In the genomic region with DNA sequence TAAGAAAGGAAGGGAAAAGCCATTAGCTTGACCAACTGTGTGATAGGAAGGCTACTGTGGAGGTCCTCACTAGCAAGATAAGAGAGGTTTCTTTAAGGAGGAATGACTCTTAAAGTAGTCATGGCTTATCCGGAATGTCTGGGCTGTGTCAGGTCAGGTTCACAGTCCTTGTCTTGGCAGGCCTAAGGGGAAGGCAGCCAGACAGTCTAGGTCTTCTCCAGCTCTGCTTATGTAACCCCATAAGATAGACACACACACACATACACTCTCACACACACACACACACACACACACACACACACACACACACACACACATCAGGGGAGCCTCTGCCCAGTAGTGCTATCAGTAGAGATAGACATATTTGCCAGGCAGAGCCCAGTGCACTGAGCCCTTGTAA, we compare ENCODE assay signal across 29 mouse cellular contexts.
A peak's percentile ranks its signal among the peaks of the same experiment; 100 is the strongest.
DNase-seq lines count a peak whose midpoint lies in the region; ATAC-seq lines count a peak whose summit lies in the region.
"Had no signal": no experiment of that assay in that cellular context is flagged by ENCODE, and none has a peak within 500 bp of the region (broad histone marks: within the 10 kb centered on the region; RNA-seq: fewer than 3 reads in every experiment).

No protein-coding gene starts in this region.

- ATAC-seq in forebrain, embryonic 11.5 days (replicated peaks; ENCODE audit: low FRiP score), result no peak
- no peak for ATAC-seq in forebrain, embryonic 12.5 days (ENCODE audit: low FRiP score)
- ATAC-seq in megakaryocyte progenitor cell, adult 5-6 weeks (replicated peaks; ENCODE audit: poor library complexity), result no peak
- ATAC-seq: activated CD4-positive, CD25-positive, alpha-beta regulatory T cell, adult 4 months; CD4-positive, CD25-positive, alpha-beta regulatory T cell, adult 4 months; forebrain, embryonic 14.5 days; forebrain, embryonic 16.5 days; Patski had no signal

- no peak overlapping the region for H3K9ac ChIP-seq in forebrain, embryonic 11.5 days (ENCODE audit: low read length)
- H3K9ac ChIP-seq in forebrain, embryonic 12.5 days, result no peak overlapping the region
- H3K9ac ChIP-seq: embryonic facial prominence, embryonic 13.5 days; embryonic facial prominence, embryonic 15.5 days had no signal

- H3K4me3 ChIP-seq in forebrain, embryonic 11.5 days (ENCODE audit: low read depth, low read length), result no peak overlapping the region
- no peak overlapping the region for H3K4me3 ChIP-seq in forebrain, embryonic 12.5 days (replicated peaks)
- no peak overlapping the region for H3K4me3 ChIP-seq in heart, embryonic 10.5 days
- H3K4me3 ChIP-seq: embryonic facial prominence, embryonic 13.5 days; embryonic facial prominence, embryonic 15.5 days; erythroblast, embryonic 14.5 days; forebrain, embryonic 10.5 days had no signal

- peaks cover 6% of the 10 kb centered on the region; the same call in 1 of the 2 replicates for H3K4me1 ChIP-seq in forebrain, embryonic 11.5 days (replicated peaks; ENCODE audit: control insufficient read depth, insufficient read depth, low read length)
- peaks cover 20% of the 10 kb centered on the region for H3K4me1 ChIP-seq in forebrain, embryonic 12.5 days
- peaks cover 35% of the 10 kb centered on the region for H3K4me1 ChIP-seq in heart, embryonic 10.5 days

- no peaks in the 10 kb centered on the region for H3K36me3 ChIP-seq in forebrain, embryonic 11.5 days (ENCODE audit: control insufficient read depth, insufficient read depth, low read length)
- peaks cover 34% of the 10 kb centered on the region for H3K36me3 ChIP-seq in forebrain, embryonic 12.5 days (replicated peaks)
- H3K36me3 ChIP-seq in heart, embryonic 10.5 days, result peaks cover 12% of the 10 kb centered on the region

- H3K27me3 ChIP-seq in forebrain, embryonic 11.5 days (ENCODE audit: control insufficient read depth, insufficient read depth, low read length), result no peaks in the 10 kb centered on the region
- no peaks in the 10 kb centered on the region for H3K27me3 ChIP-seq in forebrain, embryonic 12.5 days
- H3K27me3 ChIP-seq in heart, embryonic 10.5 days (ENCODE audit: insufficient read depth, poor library complexity, severe bottlenecking), result peaks cover 16% of the 10 kb centered on the region; the same call in 1 of the 2 replicates
- H3K27me3 ChIP-seq: CH12.LX; embryonic facial prominence, embryonic 13.5 days; embryonic facial prominence, embryonic 15.5 days; Patski had no signal

- no peak overlapping the region for H3K4me2 ChIP-seq in forebrain, embryonic 11.5 days (ENCODE audit: low read depth, low read length, severe bottlenecking)
- H3K4me2 ChIP-seq in forebrain, embryonic 12.5 days, result no peak overlapping the region
- H3K4me2 ChIP-seq: embryonic facial prominence, embryonic 13.5 days; embryonic facial prominence, embryonic 15.5 days had no signal

- intact Hi-C loops in heart, postnatal 14 days (cut with DNase I), result no loop called here

- H3K9me3 ChIP-seq in forebrain, embryonic 11.5 days (ENCODE audit: control insufficient read depth, low read length), result no peaks in the 10 kb centered on the region
- no peaks in the 10 kb centered on the region for H3K9me3 ChIP-seq in forebrain, embryonic 12.5 days
- no peaks in the 10 kb centered on the region for H3K9me3 ChIP-seq in heart, embryonic 10.5 days
- H3K9me3 ChIP-seq: embryonic facial prominence, embryonic 13.5 days; embryonic facial prominence, embryonic 15.5 days; forebrain, embryonic 10.5 days; G1E had no signal

- 89% methylated on average over 1 of the region's 1 CpGs for WGBS in forebrain, embryonic 11.5 days
- 90% methylated on average over 1 of the region's 1 CpGs for WGBS in forebrain, embryonic 12.5 days
- WGBS in heart, embryonic 10.5 days, result 68% methylated on average over 1 of the region's 1 CpGs

- peak; percentile 19 for DNase-seq in forebrain, embryonic 11.5 days (ENCODE audit: low spot score)
- DNase-seq in gastrocnemius, postnatal 25 days, result peak; percentile 57
- no peak for DNase-seq in gastrocnemius, adult 18-20 months (ENCODE audit: low spot score)
- DNase-seq in heart, embryonic 10.5 days (ENCODE audit: low spot score), result peak; percentile 63
- DNase-seq in heart, postnatal 14 days, result no peak
- peak; percentile 42 for DNase-seq in adipocyte (ENCODE audit: low spot score)
- DNase-seq: adrenal gland, adult 2 months; adrenal gland, postnatal 10 days; adrenal gland, postnatal 25 days; B cell, adult 2 months; cerebellum, adult 11 months; cerebellum, adult 18-20 months; cerebellum, adult 8-10 months; cerebellum, adult 9-11 months; cerebellum, postnatal 36 days; embryo, embryonic 11 days had no signal

- H3K27ac ChIP-seq in forebrain, embryonic 11.5 days (ENCODE audit: low read depth, low read length), result no peak overlapping the region
- H3K27ac ChIP-seq in forebrain, embryonic 12.5 days, result no peak overlapping the region
- no peak overlapping the region for H3K27ac ChIP-seq in heart, embryonic 10.5 days
- H3K27ac ChIP-seq: embryonic facial prominence, embryonic 13.5 days; embryonic facial prominence, embryonic 15.5 days; forebrain, embryonic 10.5 days had no signal

Comparison
In these comparisons a context has a peak if more than half of its experiments do, and no peak if none do; other contexts are left out.
1. DNase-seq: peak in forebrain, embryonic 11.5 days (single experiment), gastrocnemius, postnatal 25 days (single experiment), heart, embryonic 10.5 days (single experiment) and adipocyte (single experiment); none in gastrocnemius, adult 18-20 months (single experiment) and heart, postnatal 14 days (0 of 2).